Mouse (Mus musculus) forebrain, embryonic 16.5 days (tissue): ENCODE measurements at regions not wholly inside any gene's neighbourhood (a gene's known extent, or its start where the extent isn't known, plus 50 kb on each side); places are given as distances from the start of the nearest gene placed in this dataset.
A peak's percentile ranks its signal among the peaks of the same experiment; 100 is the strongest.

ENCODE experiments used
- ATAC-seq: fragments of 200-750 bp; cut with Nextera tagmentation; 2 replicates; pipeline ENCODE4 v1.8.0; 2017; ENCODE audit warnings: mild to moderate bottlenecking, moderate library complexity
- H3K27ac ChIP-seq: fragments of 300-500 bp; sonication (generic); 2 replicates; pipeline ENCODE4 v1.5.1; 2014; ENCODE audit warnings: low read length, control low read depth
- H3K27me3 ChIP-seq: fragments of 300-500 bp; sonication (generic); replicated peaks from 2 replicates; pipeline ENCODE4 v1.6.1; 2014; ENCODE audit warnings: low read length; ENCODE audit not compliant: control insufficient read depth, insufficient read depth
- H3K36me3 ChIP-seq: fragments of 300-500 bp; sonication (generic); 2 replicates; pipeline ENCODE4 v1.6.1; 2014; ENCODE audit not compliant: control insufficient read depth, insufficient read depth
- H3K4me1 ChIP-seq: fragments of 300-500 bp; sonication (generic); replicated peaks from 2 replicates; pipeline ENCODE4 v1.6.1; 2014; ENCODE audit warnings: low read length; ENCODE audit not compliant: control insufficient read depth, insufficient read depth
- H3K4me2 ChIP-seq: fragments of 300-500 bp; sonication (generic); 2 replicates; pipeline ENCODE4 v1.6.1; 2014; ENCODE audit warnings: mild to moderate bottlenecking, low read length, control low read depth
- H3K4me3 ChIP-seq: fragments of 300-500 bp; sonication (generic); replicated peaks from 2 replicates; pipeline ENCODE4 v1.5.1; 2014; ENCODE audit warnings: mild to moderate bottlenecking, low read length, control low read depth
- H3K9ac ChIP-seq: fragments of 300-500 bp; sonication (generic); replicated peaks from 2 replicates; pipeline ENCODE4 v1.6.1; 2014; ENCODE audit warnings: low read depth, low read length, control low read depth
- H3K9me3 ChIP-seq: fragments of 300-500 bp; sonication (generic); 2 replicates; pipeline ENCODE4 v1.6.1; 2016; ENCODE audit warnings: low read length; ENCODE audit not compliant: control insufficient read depth
- WGBS: fragments of 180-500 bp; shearing (Covaris S2); extraction: QIAGEN DNeasy Blood & Tissue Kit; methylation state at CpG from one replicate; pipeline ENCODE4 v1.1.7; 2014; 5-methylcytosine and 5-hydroxymethylcytosine counted together

- WGBS = 90% methylated on average over 1 of the region's 1 CpGs
- no peaks in the 10 kb centered on the region for H3K36me3 ChIP-seq
- H3K9me3 ChIP-seq = no peaks in the 10 kb centered on the region; the same call in 1 of the 2 replicates
- no peaks in the 10 kb centered on the region; the same call in 1 of the 2 replicates for H3K4me1 ChIP-seq
- no peak overlapping the region for H3K4me2 ChIP-seq
- no peak overlapping the region for H3K9ac ChIP-seq
- H3K4me3 ChIP-seq = no peak overlapping the region
- H3K27me3 ChIP-seq = no peaks in the 10 kb centered on the region
- H3K27ac ChIP-seq = no peak overlapping the region
- no peak for ATAC-seq
Observed at GRCm38 (mm10) chr1:76050264-76050663, 504.2 kb downstream of the Slc4a3 start.

- H3K27me3 ChIP-seq = no peaks in the 10 kb centered on the region
- H3K27ac ChIP-seq = no peak overlapping the region
- no peaks in the 10 kb centered on the region; the same call in 1 of the 2 replicates for H3K4me1 ChIP-seq
- WGBS = 48% methylated on average over 10 of the region's 10 CpGs
- peak; percentile 55 for ATAC-seq
- H3K36me3 ChIP-seq = no peaks in the 10 kb centered on the region
- no peaks in the 10 kb centered on the region for H3K9me3 ChIP-seq
- no peak overlapping the region for H3K9ac ChIP-seq
- no peak overlapping the region for H3K4me3 ChIP-seq
- H3K4me2 ChIP-seq = no peak overlapping the region
Observed at GRCm38 (mm10) chr1:76053378-76054171, 507.5 kb downstream of the Slc4a3 start.

- peak; percentile 57 for ATAC-seq
- H3K36me3 ChIP-seq = no peaks in the 10 kb centered on the region
- H3K9ac ChIP-seq = no peak overlapping the region
- no peak overlapping the region for H3K4me3 ChIP-seq
- WGBS = 34% methylated on average over 6 of the region's 6 CpGs
- no peaks in the 10 kb centered on the region for H3K27me3 ChIP-seq
- H3K4me2 ChIP-seq = no peak overlapping the region
- no peak overlapping the region for H3K27ac ChIP-seq
- H3K9me3 ChIP-seq = no peaks in the 10 kb centered on the region
- peaks cover 5% of the 10 kb centered on the region; the same call in 1 of the 2 replicates for H3K4me1 ChIP-seq
Observed at GRCm38 (mm10) chr1:76065783-76066182, 519.7 kb downstream of the Slc4a3 start.

GRCm38 (mm10) chr1:76070831-76071321 lies 524.8 kb downstream of the Slc4a3 start:
- H3K9me3 ChIP-seq = no peaks in the 10 kb centered on the region
- no peak overlapping the region for H3K4me3 ChIP-seq
- H3K27ac ChIP-seq = no peak overlapping the region
- peaks cover 16% of the 10 kb centered on the region; the same call in 1 of the 2 replicates for H3K4me1 ChIP-seq
- peak; percentile 61 for ATAC-seq
- no peaks in the 10 kb centered on the region for H3K36me3 ChIP-seq
- H3K4me2 ChIP-seq = peak overlapping the region; percentile 25
- no peak overlapping the region for H3K9ac ChIP-seq
- 29% methylated on average over 16 of the region's 16 CpGs for WGBS
- no peaks in the 10 kb centered on the region for H3K27me3 ChIP-seq

GRCm38 (mm10) chr1:76075213-76075612 lies 529.1 kb downstream of the Slc4a3 start:
- Histone ChIP-seq H3K4me3 (no peak overlapping the region), H3K9me3 (no peaks in the 10 kb centered on the region), H3K36me3 (no peaks in the 10 kb centered on the region), H3K27ac (no peak overlapping the region; the same call in 1 of the 2 replicates), H3K27me3 (no peaks in the 10 kb centered on the region), H3K4me1 (peaks cover 18% of the 10 kb centered on the region; the same call in 1 of the 2 replicates), H3K9ac (no peak overlapping the region), H3K4me2 (no peak overlapping the region)
- no peak for ATAC-seq
- 59% methylated on average over 3 of the region's 3 CpGs for WGBS

GRCm38 (mm10) chr1:76075685-76076455 lies 529.8 kb downstream of the Slc4a3 start:
- Histone ChIP-seq H3K4me2 (peak overlapping the region; percentile 42), H3K27me3 (no peaks in the 10 kb centered on the region), H3K36me3 (no peaks in the 10 kb centered on the region), H3K4me1 (peaks cover 16% of the 10 kb centered on the region; the same call in 1 of the 2 replicates), H3K9ac (no peak overlapping the region), H3K4me3 (no peak overlapping the region), H3K9me3 (no peaks in the 10 kb centered on the region), H3K27ac (no peak overlapping the region; the same call in 1 of the 2 replicates)
- ATAC-seq = peak; percentile 50; the same call in 1 of the 2 replicates
- WGBS = 8% methylated on average over 10 of the region's 10 CpGs

- Histone ChIP-seq H3K36me3 (no peaks in the 10 kb centered on the region), H3K4me1 (peaks cover 10% of the 10 kb centered on the region; the same call in 1 of the 2 replicates), H3K9ac (no peak overlapping the region), H3K27ac (no peak overlapping the region), H3K9me3 (no peaks in the 10 kb centered on the region), H3K4me3 (no peak overlapping the region), H3K27me3 (no peaks in the 10 kb centered on the region), H3K4me2 (no peak overlapping the region)
- ATAC-seq = no peak
- WGBS = 81% methylated on average over 6 of the region's 6 CpGs
Observed at GRCm38 (mm10) chr1:76080241-76080640, 534.2 kb downstream of the Slc4a3 start.

GRCm38 (mm10) chr1:76081700-76082099 lies 535.6 kb downstream of the Slc4a3 start:
- Histone ChIP-seq H3K27me3 (no peaks in the 10 kb centered on the region), H3K27ac (no peak overlapping the region), H3K4me1 (no peaks in the 10 kb centered on the region), H3K36me3 (no peaks in the 10 kb centered on the region), H3K4me2 (no peak overlapping the region), H3K4me3 (no peak overlapping the region), H3K9me3 (no peaks in the 10 kb centered on the region), H3K9ac (no peak overlapping the region)
- no peak for ATAC-seq
- 56% methylated on average over 4 of the region's 4 CpGs for WGBS
